Mouse (Mus musculus) v-Abl transformed pro-B cells (cell line): ENCODE results near the gene Gm21440.
"Not testable (repeated sequence)": the region's sequence is repeated elsewhere in the genome, so short reads cannot be mapped to it uniquely, and the experiment has no call there.

Experiments used
- in situ Hi-C, 2 experiments: fragments of 400-800 bp; cut with MboI; formaldehyde crosslinking; loops; one replicate each; pipeline ENCODE4 v1.15.1; 2025; ENCODE audit not compliant: unreplicated experiment in 2 of 2

The Gm21440 gene

DNA sequence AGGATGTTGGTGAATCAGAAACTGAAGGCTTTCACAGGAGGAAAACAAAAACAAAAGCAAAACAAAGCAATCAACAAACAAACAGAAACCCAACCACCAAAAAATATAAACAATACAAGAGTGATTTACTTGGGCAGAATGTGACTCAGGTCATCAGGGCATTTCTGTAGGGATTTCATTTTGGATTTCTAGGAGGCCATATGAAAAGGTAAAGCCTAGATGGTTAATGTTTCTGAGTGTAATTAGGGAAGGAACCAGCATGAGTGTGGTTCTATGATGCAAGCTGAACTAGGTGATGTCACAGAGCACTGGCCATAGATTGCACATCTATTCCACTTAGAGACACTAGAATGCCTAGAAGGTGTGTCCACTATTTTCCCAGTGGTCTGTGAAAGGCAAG lies at the start of gene Gm21440, which contains the start of gene Gm21454:
TSS of gene Gm21440 (plus strand) at position 301 of the 400 bp plus-strand sequence.
TSS of gene Gm21454 (plus strand) at position 352 of the 400 bp plus-strand sequence.
- in situ Hi-C loops = not testable (repeated sequence)

- in situ Hi-C loops = not testable (repeated sequence)
Measured at GRCm38 (mm10) chrY:13223828-13224227, 28.4 kb upstream of the Gm21440 start, which contains the start of gene Gm21828. Gene Gm21828, minus strand, starts transcription at chrY:13223928.
